Mouse (Mus musculus): ENCODE data around the gene Prdm2. TPM values are rescaled to one million over a fixed set of nuclear protein-coding genes. Genes with fewer than 3 reads are reported as not detected.

Gene Prdm2
- total and polyA plus RNA-seq, 3 experiments: 9.3 to 22.0 (median 20.1) TPM

DNA sequence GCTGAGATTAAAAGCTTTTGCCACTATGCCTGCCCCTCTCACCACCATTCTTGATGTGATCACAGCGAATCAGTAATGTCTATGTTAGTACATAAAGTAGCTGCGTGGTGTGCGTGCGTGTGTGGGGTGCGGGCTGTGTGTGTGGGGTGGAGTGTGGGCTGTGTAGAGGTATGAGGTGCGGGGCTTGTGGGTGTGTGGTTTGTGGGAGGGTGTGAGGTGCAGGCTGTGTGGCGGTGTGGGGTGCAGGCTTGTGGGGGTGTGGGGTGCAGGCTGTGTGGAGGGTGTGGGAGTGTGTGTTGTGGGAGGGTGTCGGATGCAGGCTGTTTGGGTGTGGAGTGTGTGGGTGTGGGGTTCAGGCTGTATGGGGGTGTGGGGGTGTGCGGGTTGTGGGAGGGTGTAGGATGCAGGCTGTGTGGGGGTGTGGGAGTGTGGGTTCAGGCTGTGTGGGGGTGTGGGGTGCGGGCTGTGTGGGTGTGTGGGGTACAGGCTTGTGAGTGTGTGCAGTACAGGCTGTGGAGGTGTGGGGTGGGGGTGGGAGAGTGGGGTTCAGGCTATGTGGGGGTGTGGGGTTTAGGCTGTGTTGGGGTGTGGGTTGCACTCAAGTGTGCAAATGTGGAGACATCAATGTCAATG, 19.1 kb upstream of the Prdm2 start:
- H3K9ac ChIP-seq (ENCODE audit: low read depth, low read length): no peak overlapping the region
- intact Hi-C loops (cut with DNase I): no loop called here
- 91% methylated on average over 10 of the region's 10 CpGs for WGBS

DNA sequence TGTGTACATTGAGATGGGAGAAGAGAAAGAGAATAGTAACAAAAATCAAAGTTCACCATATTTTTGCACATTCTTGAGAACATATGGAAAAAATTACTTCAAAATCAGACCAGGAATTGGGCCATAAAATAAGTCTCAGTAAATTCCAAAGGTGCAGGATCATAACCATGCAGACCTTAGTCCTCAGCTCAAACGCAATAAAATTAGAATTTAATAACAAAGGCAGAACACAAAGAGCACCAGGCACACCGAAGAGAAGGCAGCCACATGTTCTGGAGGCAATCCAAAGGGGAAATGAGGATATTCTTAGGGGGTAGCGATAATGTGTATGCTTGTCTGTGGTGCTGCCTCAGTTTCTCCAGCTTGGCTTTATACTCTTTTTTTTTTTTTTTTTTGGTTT, 18.3 kb upstream of the Prdm2 start:
- Histone ChIP-seq H3K9ac (ENCODE audit: low read depth, low read length) (no peak overlapping the region), H3K36me3 (ENCODE audit: control insufficient read depth, insufficient read depth, low read length) (no peaks in the 10 kb centered on the region), H3K27me3 (ENCODE audit: control insufficient read depth, insufficient read depth, low read length) (no peaks in the 10 kb centered on the region; the same call in 1 of the 2 replicates), H3K79me2 (replicated peaks; ENCODE audit: control insufficient read depth, insufficient read depth, low read length) (no peaks in the 10 kb centered on the region), H3K27ac (no peak overlapping the region), H3K4me3 (no peak overlapping the region), H3K4me1 (ENCODE audit: control insufficient read depth, insufficient read depth, low read length) (no peaks in the 10 kb centered on the region)
- TF ChIP-seq EP300 (IDR thresholded peaks at IDR 0.05; ENCODE audit: insufficient read depth, low read depth, low read length) (no peak), CTCF (IDR thresholded peaks at IDR 0.05) (no peak), POLR2A (IDR thresholded peaks at IDR 0.05; ENCODE audit: insufficient read depth, low read depth, low read length) (no peak)
- WGBS: 60% methylated on average over 3 of the region's 3 CpGs
- DNase-seq: no peak
- intact Hi-C loops (cut with DNase I): no loop called here

More for the DNA sequence above, 19.1 kb upstream of the Prdm2 start:
- no peaks in the 10 kb centered on the region for H3K79me2 ChIP-seq (replicated peaks; ENCODE audit: control insufficient read depth, insufficient read depth, low read length)
- no peak overlapping the region for H3K27ac ChIP-seq
- no peaks in the 10 kb centered on the region for H3K4me1 ChIP-seq (ENCODE audit: control insufficient read depth, insufficient read depth, low read length)
- no peak for DNase-seq
- H3K27me3 ChIP-seq (ENCODE audit: control insufficient read depth, insufficient read depth, low read length): no peaks in the 10 kb centered on the region; the same call in 1 of the 2 replicates
- H3K4me3 ChIP-seq: no peak overlapping the region
- H3K36me3 ChIP-seq (ENCODE audit: control insufficient read depth, insufficient read depth, low read length): no peaks in the 10 kb centered on the region
- no peak for TF ChIP-seq CTCF (IDR thresholded peaks at IDR 0.05)
- no peak for TF ChIP-seq POLR2A (IDR thresholded peaks at IDR 0.05; ENCODE audit: insufficient read depth, low read depth, low read length)
- no peak for TF ChIP-seq EP300 (IDR thresholded peaks at IDR 0.05; ENCODE audit: insufficient read depth, low read depth, low read length)

DNA sequence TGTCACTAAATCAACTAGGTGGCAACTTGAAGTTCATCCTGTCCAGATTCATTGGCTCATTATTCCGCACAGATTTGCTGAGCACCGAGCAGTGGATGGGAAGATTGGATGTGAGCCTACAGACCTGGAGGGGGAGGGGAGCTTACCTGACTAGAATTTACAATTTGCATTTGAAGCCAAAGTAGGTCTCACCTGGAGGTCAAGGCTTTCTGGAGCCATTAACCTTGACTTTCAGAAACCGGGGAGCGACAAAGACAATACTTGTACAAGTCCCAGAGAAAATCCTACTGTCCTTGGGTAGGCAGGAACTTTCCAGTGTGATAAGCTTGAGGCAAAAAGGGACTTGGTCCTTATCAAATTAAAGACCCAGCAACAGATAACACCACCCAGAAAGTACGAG, 15.2 kb upstream of the Prdm2 start:
- 50% methylated on average over 5 of the region's 5 CpGs for WGBS
- no peak overlapping the region for H3K4me3 ChIP-seq
- H3K4me1 ChIP-seq (ENCODE audit: control insufficient read depth, insufficient read depth, low read length): no peaks in the 10 kb centered on the region
- no peak for DNase-seq
- H3K36me3 ChIP-seq (ENCODE audit: control insufficient read depth, insufficient read depth, low read length): no peaks in the 10 kb centered on the region
- no peaks in the 10 kb centered on the region for H3K79me2 ChIP-seq (replicated peaks; ENCODE audit: control insufficient read depth, insufficient read depth, low read length)
- intact Hi-C loops (cut with DNase I): no loop called here
- no peak overlapping the region for H3K9ac ChIP-seq (ENCODE audit: low read depth, low read length)
- no peak overlapping the region for H3K27ac ChIP-seq
- H3K27me3 ChIP-seq (ENCODE audit: control insufficient read depth, insufficient read depth, low read length): no peaks in the 10 kb centered on the region; the same call in 1 of the 2 replicates
- TF ChIP-seq POLR2A (IDR thresholded peaks at IDR 0.05; ENCODE audit: insufficient read depth, low read depth, low read length) (no peak), CTCF (IDR thresholded peaks at IDR 0.05) (no peak), EP300 (IDR thresholded peaks at IDR 0.05; ENCODE audit: insufficient read depth, low read depth, low read length) (no peak)

DNA sequence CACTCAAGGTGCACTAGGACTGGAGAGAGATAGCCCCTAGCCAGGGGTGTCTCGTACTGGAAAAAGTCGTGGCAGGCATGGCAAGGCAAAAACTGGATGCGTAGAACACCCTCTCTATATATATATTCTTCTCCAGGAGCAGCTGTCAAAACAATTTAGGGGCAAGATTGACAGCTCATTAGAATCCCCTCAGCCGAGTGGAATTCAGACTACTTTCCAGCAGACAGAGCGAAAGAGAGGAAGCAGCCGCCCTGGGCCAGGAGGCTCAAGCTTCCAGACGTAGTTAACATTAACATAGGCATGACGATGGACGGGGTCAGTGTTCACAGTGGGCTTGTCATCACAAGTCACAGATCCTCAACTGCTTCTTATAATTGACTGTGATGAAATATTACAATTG, 13.1 kb upstream of the Prdm2 start:
- no peak overlapping the region for H3K9ac ChIP-seq (ENCODE audit: low read depth, low read length)
- H3K36me3 ChIP-seq (ENCODE audit: control insufficient read depth, insufficient read depth, low read length): no peaks in the 10 kb centered on the region
- no peaks in the 10 kb centered on the region for H3K79me2 ChIP-seq (replicated peaks; ENCODE audit: control insufficient read depth, insufficient read depth, low read length)
- 49% methylated on average over 9 of the region's 9 CpGs for WGBS
- H3K4me1 ChIP-seq (ENCODE audit: control insufficient read depth, insufficient read depth, low read length): no peaks in the 10 kb centered on the region
- no peak overlapping the region for H3K4me3 ChIP-seq
- no peak overlapping the region for H3K27ac ChIP-seq
- intact Hi-C loops (cut with DNase I): no loop called here
- no peak for TF ChIP-seq EP300 (IDR thresholded peaks at IDR 0.05; ENCODE audit: insufficient read depth, low read depth, low read length)
- no peak for TF ChIP-seq POLR2A (IDR thresholded peaks at IDR 0.05; ENCODE audit: insufficient read depth, low read depth, low read length)
- TF ChIP-seq CTCF (IDR thresholded peaks at IDR 0.05): no peak
- no peak for DNase-seq
- no peaks in the 10 kb centered on the region; the same call in 1 of the 2 replicates for H3K27me3 ChIP-seq (ENCODE audit: control insufficient read depth, insufficient read depth, low read length)

DNA sequence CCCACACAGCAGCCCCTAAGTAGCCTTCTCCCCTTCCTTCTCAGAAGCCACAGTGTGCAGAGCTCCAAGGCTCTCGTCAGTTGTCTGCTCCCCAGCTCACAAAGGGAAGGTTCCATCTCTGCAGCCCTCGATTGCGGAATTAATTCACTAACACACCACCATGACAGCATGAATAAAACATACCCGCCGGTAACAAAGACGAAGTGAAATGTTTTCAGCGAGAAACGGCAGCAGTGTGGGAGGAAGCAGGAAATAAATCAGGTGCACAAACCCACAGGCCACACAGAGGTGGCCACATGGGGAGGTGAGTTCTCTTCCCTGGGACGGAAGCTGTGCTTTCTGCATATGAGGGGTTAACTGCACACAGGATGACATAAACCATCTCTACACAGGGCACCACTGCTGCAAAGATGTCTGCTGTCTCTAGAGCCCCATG, 6.5 kb upstream of the Prdm2 start:
- intact Hi-C loops (cut with DNase I): no loop called here
- WGBS: 63% methylated on average over 9 of the region's 9 CpGs

DNA sequence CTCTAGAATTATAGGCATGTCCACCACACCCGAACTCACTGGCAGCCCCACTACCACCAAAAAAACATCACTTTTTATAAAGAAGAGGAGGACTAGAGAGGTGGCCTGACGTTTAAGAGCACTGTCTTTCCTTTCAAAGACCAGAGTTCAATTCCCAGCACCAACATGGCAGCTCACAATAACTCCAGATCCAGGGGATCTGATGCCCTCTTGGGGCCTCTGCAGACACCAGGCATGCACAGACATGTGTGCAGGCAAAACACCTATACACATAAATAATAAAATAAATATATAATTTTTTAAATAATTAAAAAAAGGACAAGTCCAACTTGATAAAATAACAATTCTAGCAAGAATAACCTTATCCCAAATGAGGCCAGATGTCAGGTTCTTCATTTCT, 6.1 kb upstream of the Prdm2 start:
- Histone ChIP-seq H3K9ac (ENCODE audit: low read depth, low read length) (no peak overlapping the region), H3K79me2 (replicated peaks; ENCODE audit: control insufficient read depth, insufficient read depth, low read length) (no peaks in the 10 kb centered on the region), H3K27me3 (ENCODE audit: control insufficient read depth, insufficient read depth, low read length) (no peaks in the 10 kb centered on the region), H3K27ac (no peak overlapping the region), H3K4me1 (ENCODE audit: control insufficient read depth, insufficient read depth, low read length) (no peaks in the 10 kb centered on the region), H3K36me3 (ENCODE audit: control insufficient read depth, insufficient read depth, low read length) (no peaks in the 10 kb centered on the region), H3K4me3 (no peak overlapping the region)
- intact Hi-C loops (cut with DNase I): no loop called here
- DNase-seq: no peak
- WGBS: 78% methylated on average over 2 of the region's 2 CpGs
- no peak for TF ChIP-seq CTCF (IDR thresholded peaks at IDR 0.05)
- TF ChIP-seq EP300 (IDR thresholded peaks at IDR 0.05; ENCODE audit: insufficient read depth, low read depth, low read length): no peak
- TF ChIP-seq POLR2A (IDR thresholded peaks at IDR 0.05; ENCODE audit: insufficient read depth, low read depth, low read length): no peak

More for the DNA sequence above, 6.5 kb upstream of the Prdm2 start:
- no peak for DNase-seq
- no peaks in the 10 kb centered on the region for H3K79me2 ChIP-seq (replicated peaks; ENCODE audit: control insufficient read depth, insufficient read depth, low read length)
- no peaks in the 10 kb centered on the region for H3K36me3 ChIP-seq (ENCODE audit: control insufficient read depth, insufficient read depth, low read length)
- no peaks in the 10 kb centered on the region for H3K4me1 ChIP-seq (ENCODE audit: control insufficient read depth, insufficient read depth, low read length)
- no peaks in the 10 kb centered on the region for H3K27me3 ChIP-seq (ENCODE audit: control insufficient read depth, insufficient read depth, low read length)
- TF ChIP-seq EP300 (IDR thresholded peaks at IDR 0.05; ENCODE audit: insufficient read depth, low read depth, low read length) (no peak), POLR2A (IDR thresholded peaks at IDR 0.05; ENCODE audit: insufficient read depth, low read depth, low read length) (no peak)
- no peak overlapping the region for H3K4me3 ChIP-seq
- H3K9ac ChIP-seq (ENCODE audit: low read depth, low read length): no peak overlapping the region
- no peak overlapping the region for H3K27ac ChIP-seq
